Mouse (Mus musculus): ENCODE data around the gene Rgs9. TPM values are rescaled to one million over a fixed set of nuclear protein-coding genes. Genes with fewer than 3 reads are reported as not detected.

Rgs9 gene
- polyA plus RNA-seq, 1 experiment from 2014 or later: 0.10 TPM

DNA sequence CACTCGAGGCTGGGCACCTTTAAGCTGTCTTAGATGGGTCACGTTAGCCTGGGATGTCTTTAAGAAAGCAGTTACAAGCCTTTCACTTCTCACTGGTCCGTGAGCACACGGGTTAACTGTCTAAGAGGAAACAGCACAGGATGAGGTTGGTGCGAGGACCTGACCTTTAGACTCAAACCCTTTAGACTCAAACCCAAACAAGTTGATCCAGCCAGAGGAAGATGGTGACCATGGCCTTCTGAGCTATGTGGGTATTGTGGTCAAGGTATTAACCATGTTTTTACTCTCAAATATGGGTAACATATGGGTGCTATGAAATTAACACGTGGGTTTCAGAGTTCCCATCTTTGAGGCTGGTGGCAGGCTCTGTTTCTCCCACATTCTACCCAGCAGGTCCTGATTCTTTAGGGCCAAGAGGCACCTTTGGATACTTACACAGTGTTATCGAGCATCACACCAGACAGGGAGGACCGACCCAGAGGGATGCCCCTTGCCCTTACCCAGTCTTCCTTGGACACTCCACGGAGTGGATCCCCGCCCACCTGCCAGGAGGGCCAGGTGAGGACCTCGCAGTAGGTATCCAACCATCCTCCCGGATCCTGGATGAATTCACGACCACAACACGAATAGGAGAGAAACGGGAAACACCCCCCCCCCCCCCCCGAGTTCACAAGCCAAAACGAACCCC is 32.9 kb upstream of the Rgs9 start:
- H3K4me3 ChIP-seq: peak overlapping the region; percentile 49
- 26% methylated on average over 17 of the region's 17 CpGs for WGBS (ENCODE audit: insufficient replicate concordance)

DNA sequence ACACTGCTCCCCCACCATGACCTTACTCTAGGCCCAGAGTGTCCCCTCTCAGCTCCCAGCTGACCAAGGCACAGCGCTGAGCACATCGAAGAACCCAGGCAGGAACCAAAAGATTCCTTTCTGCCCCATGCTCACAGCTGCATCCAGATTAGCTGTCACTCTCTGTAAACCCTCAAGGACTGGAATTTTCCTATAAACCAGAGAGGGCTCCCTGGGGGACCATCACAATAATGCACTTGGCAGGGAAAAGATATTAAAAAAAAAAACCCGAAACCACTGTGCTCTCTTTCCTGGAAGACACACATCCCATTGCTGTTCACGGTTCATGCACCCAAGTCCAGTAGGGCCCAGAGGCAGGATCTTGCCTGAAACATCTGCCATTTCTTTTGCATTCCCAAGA is 31.4 kb upstream of the Rgs9 start:
- H3K9me3 ChIP-seq (replicated peaks): no peaks in the 10 kb centered on the region
- H3K27me3 ChIP-seq (replicated peaks): no peaks in the 10 kb centered on the region; the same call in 1 of the 2 replicates
- no peak overlapping the region for H3K27ac ChIP-seq
- ATAC-seq: no peak
- no peak overlapping the region for H3K4me3 ChIP-seq
- peaks cover 13% of the 10 kb centered on the region for H3K4me1 ChIP-seq
- H3K4me2 ChIP-seq: no peak overlapping the region
- no peak overlapping the region for H3K9ac ChIP-seq
- 50% methylated on average over 4 of the region's 4 CpGs for WGBS (ENCODE audit: insufficient replicate concordance)
- H3K36me3 ChIP-seq: no peaks in the 10 kb centered on the region

More for the DNA sequence above, 32.9 kb upstream of the Rgs9 start:
- H3K27ac ChIP-seq: no peak overlapping the region
- H3K9ac ChIP-seq: no peak overlapping the region
- ATAC-seq: peak; percentile 43; the same call in 1 of the 2 replicates
- peaks cover 13% of the 10 kb centered on the region for H3K4me1 ChIP-seq
- no peaks in the 10 kb centered on the region for H3K36me3 ChIP-seq
- H3K27me3 ChIP-seq (replicated peaks): no peaks in the 10 kb centered on the region; the same call in 1 of the 2 replicates
- H3K9me3 ChIP-seq (replicated peaks): no peaks in the 10 kb centered on the region
- peak overlapping the region; percentile 64 for H3K4me2 ChIP-seq

DNA sequence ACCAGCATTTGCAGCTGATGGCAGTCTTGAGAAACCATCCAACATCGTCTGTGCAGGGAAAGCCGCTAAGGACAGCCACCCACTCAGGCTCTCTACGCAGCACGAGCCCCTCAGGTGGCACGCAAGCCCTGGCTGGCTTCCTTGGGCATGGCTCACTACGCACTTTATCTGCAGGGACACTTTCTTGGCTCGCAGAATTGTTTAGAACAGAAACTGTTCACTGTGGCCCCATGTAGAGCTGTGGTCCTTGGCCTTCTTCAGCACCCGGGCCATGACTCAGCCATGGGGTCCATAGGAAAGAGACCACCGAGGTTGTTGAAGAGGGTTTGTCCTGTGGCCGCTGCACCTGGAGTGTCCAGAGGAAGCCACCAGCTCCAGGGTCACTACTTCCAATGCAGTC is 30.0 kb upstream of the Rgs9 start:
- no peak for ATAC-seq
- WGBS (ENCODE audit: insufficient replicate concordance): 72% methylated on average over 10 of the region's 10 CpGs
- H3K27me3 ChIP-seq (replicated peaks): no peaks in the 10 kb centered on the region; the same call in 1 of the 2 replicates

DNA sequence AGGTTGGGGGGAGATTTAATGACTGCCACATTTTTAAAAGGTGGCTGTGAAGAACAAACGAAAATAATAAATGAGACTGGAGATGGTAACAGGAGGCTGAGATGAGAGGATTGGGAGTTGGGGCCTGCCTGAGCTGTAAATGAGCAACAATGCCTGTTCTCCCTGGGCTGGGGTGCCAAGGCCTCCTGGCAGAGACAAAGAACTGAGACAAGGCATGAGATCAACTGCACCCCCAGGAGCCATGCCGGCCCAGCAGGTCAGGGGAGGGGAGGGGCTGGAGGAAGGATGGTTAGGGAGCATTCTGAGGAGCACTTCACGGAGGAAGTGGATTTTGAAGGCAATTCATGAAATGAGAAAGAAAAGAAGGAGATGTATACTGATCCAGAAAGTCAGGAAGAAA is 29.5 kb upstream of the Rgs9 start:
- Histone ChIP-seq H3K27ac (no peak overlapping the region), H3K4me2 (no peak overlapping the region), H3K4me3 (no peak overlapping the region), H3K4me1 (peaks cover 13% of the 10 kb centered on the region), H3K27me3 (replicated peaks) (no peaks in the 10 kb centered on the region; the same call in 1 of the 2 replicates), H3K9ac (no peak overlapping the region), H3K36me3 (no peaks in the 10 kb centered on the region), H3K9me3 (replicated peaks) (no peaks in the 10 kb centered on the region)
- no peak for ATAC-seq
- 40% methylated on average over 3 of the region's 3 CpGs for WGBS (ENCODE audit: insufficient replicate concordance)

More for the DNA sequence above, 30.0 kb upstream of the Rgs9 start:
- peaks cover 13% of the 10 kb centered on the region for H3K4me1 ChIP-seq
- no peak overlapping the region for H3K4me2 ChIP-seq
- H3K9ac ChIP-seq: no peak overlapping the region
- no peak overlapping the region for H3K27ac ChIP-seq
- H3K9me3 ChIP-seq (replicated peaks): no peaks in the 10 kb centered on the region
- no peaks in the 10 kb centered on the region for H3K36me3 ChIP-seq
- no peak overlapping the region for H3K4me3 ChIP-seq

DNA sequence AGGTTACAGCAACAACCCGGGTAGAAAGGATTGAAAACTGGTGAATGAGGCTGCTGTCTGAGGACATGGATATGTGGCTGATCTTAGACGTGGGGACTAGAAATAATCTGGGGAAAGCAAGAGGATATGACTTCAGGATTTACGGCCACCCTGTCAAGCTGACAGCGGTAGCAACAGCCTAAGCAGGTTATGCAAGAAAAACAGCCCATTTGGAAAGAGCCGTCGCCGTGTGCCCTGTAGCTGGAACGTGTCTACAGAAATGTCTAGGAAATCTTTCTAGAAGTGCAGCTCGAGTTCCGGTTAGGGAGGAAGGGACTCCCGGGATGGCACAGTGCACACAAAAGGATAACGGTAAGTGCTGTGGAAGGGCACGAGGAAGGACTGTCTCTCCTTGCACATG is 28.3 kb upstream of the Rgs9 start:
- Histone ChIP-seq H3K4me3 (no peak overlapping the region), H3K36me3 (no peaks in the 10 kb centered on the region), H3K27ac (no peak overlapping the region), H3K9me3 (replicated peaks) (no peaks in the 10 kb centered on the region), H3K27me3 (replicated peaks) (no peaks in the 10 kb centered on the region; the same call in 1 of the 2 replicates), H3K9ac (no peak overlapping the region), H3K4me1 (peaks cover 4% of the 10 kb centered on the region), H3K4me2 (no peak overlapping the region)
- WGBS (ENCODE audit: insufficient replicate concordance): 62% methylated on average over 13 of the region's 13 CpGs
- ATAC-seq: no peak

DNA sequence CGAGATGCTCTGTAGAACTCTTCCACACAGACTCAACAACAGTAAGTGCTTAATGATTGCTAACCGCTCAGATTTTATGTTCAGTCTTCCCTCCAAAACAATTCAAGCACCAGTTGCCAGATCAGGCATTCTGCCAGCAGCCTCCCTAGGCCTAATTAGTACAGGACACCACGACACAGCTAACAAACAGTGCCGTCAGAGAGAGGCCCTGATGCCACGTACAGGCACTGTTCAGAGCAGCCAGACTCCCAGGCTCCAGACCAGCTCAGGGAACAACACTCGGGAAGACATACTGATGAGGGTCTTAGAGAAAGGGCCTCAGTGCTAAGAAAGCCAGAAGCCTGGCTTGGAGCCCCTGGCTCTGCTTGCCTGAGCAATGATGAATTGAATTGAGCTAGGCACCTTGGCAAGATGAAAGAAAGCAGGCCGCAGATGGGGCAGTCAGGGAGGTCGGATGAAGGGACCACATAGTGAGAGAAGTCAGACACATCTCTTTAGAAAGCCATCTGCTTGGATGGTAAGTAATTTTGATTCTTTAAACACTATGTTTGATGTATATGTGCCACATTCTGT is 22.5 kb upstream of the Rgs9 start:
- H3K9me3 ChIP-seq (replicated peaks): no peaks in the 10 kb centered on the region
- no peak overlapping the region for H3K4me3 ChIP-seq
- no peak overlapping the region for H3K9ac ChIP-seq
- ATAC-seq: no peak
- WGBS (ENCODE audit: insufficient replicate concordance): 67% methylated on average over 8 of the region's 8 CpGs
- H3K27ac ChIP-seq: no peak overlapping the region
- H3K4me2 ChIP-seq: no peak overlapping the region
- no peaks in the 10 kb centered on the region for H3K36me3 ChIP-seq
- H3K4me1 ChIP-seq: no peaks in the 10 kb centered on the region
- peaks cover 13% of the 10 kb centered on the region for H3K27me3 ChIP-seq (replicated peaks)

DNA sequence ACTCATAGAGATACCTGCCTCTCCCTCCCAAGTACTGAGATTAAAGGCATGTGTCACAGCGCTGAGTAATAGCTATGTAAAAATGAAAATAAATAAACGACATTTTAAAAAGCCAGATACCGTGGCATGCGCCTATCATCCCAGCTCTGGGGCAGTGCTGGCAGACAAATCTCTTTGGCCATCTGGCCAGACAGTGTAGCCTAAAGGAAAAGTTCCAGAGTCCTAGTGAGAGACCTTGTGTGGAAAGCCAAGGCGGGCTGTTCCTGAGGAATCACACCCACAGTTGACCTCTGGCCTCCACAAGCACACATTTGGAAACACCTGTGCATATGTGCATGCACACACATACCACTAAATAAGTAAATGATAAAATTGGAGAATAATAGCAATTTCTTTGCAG is 22.0 kb upstream of the Rgs9 start:
- no peaks in the 10 kb centered on the region for H3K36me3 ChIP-seq
- no peak overlapping the region for H3K27ac ChIP-seq
- no peaks in the 10 kb centered on the region for H3K4me1 ChIP-seq
- H3K9me3 ChIP-seq (replicated peaks): no peaks in the 10 kb centered on the region
- H3K4me3 ChIP-seq: no peak overlapping the region
- peaks cover 18% of the 10 kb centered on the region for H3K27me3 ChIP-seq (replicated peaks)
- H3K4me2 ChIP-seq: no peak overlapping the region
- ATAC-seq: no peak
- WGBS (ENCODE audit: insufficient replicate concordance): 72% methylated on average over 5 of the region's 5 CpGs
- no peak overlapping the region for H3K9ac ChIP-seq

DNA sequence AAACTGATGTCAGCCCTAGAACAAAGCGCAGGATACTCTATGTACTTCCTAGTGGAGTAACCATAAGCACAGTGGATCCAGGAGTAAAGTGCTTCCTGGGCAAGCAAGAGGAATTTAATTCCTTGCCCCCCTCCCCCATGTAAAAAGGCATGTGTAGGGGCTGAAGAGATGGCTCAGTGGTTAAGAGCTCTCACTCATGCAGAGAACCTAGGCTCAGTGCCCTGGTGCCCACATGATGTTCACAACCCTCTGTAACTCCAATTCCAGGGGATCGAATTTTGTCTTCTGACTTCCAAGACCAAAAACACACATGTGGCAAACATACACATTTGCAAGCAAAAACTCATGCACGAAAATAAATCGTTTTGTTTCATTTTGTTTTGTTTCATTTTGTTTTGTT is 21.5 kb upstream of the Rgs9 start:
- Histone ChIP-seq H3K27ac (no peak overlapping the region), H3K27me3 (replicated peaks) (peaks cover 21% of the 10 kb centered on the region), H3K36me3 (no peaks in the 10 kb centered on the region), H3K4me1 (no peaks in the 10 kb centered on the region), H3K4me3 (no peak overlapping the region), H3K4me2 (no peak overlapping the region), H3K9ac (no peak overlapping the region), H3K9me3 (replicated peaks) (no peaks in the 10 kb centered on the region)
- WGBS (ENCODE audit: insufficient replicate concordance): 69% methylated on average over 4 of the region's 4 CpGs
- no peak for ATAC-seq

DNA sequence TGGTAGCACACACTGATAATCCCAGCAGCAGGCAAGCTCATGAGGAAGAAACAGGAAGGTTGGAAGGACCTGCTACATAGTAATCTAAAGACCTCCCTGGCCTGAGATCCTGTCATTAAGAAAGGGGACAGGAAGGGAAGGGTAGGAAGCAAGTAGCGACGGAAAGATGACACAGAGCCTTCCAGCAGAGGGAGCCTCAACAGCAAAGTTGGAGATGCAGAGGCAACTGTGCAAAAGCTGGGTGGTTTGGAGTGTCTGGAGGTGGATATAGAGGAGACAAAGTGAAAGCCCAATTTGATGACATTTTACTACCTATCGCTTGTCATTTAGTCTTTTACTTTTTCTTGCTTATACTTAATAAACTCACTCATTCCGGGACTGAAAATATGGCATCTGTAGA is 19.0 kb upstream of the Rgs9 start:
- Histone ChIP-seq H3K9me3 (replicated peaks) (no peaks in the 10 kb centered on the region), H3K4me2 (no peak overlapping the region), H3K4me3 (no peak overlapping the region), H3K4me1 (peaks cover 5% of the 10 kb centered on the region; the same call in 1 of the 2 replicates), H3K27ac (no peak overlapping the region), H3K9ac (no peak overlapping the region), H3K27me3 (replicated peaks) (peaks cover 34% of the 10 kb centered on the region), H3K36me3 (no peaks in the 10 kb centered on the region)
- 31% methylated on average over 4 of the region's 4 CpGs for WGBS (ENCODE audit: insufficient replicate concordance)
- no peak for ATAC-seq

DNA sequence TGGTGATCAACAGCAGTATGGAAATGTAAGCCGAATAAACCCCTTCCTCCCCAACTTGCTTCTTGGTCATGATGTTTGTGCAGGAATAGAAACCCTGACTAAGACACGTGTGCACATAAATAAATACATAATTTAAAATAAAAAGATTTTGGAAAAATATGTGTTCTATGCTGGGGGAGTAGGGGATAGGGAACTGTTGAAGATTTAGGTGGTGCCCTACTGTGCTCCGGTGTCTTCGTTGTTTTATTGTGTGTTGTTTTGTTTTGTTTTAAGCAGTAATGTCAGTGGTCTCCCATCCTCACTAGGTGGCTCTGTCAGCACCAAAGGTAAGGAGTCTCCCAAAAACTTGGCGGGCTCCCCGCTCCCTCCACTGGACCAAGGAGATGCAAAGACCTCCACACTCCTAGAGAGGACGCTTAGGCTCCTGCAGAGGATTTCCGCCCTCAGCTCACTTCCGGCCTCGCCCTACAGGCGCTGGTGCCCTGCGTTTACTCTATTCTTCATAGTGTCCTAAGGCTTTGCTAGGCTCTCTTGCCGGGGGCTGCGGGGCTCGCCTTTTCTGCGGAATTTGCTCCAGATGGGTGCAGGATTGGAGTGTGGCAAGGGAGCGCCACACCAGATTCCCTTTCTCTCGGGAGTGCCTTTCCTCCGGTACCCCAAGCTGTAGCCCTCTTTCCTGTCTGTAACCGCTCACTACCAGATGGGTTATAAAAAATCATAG is 14.1 kb upstream of the Rgs9 start:
- Histone ChIP-seq H3K27ac (no peak overlapping the region), H3K36me3 (no peaks in the 10 kb centered on the region), H3K9me3 (replicated peaks) (no peaks in the 10 kb centered on the region), H3K9ac (peak overlapping the region; percentile 52), H3K4me1 (peaks cover 6% of the 10 kb centered on the region; the same call in 1 of the 2 replicates), H3K4me3 (peak overlapping the region; percentile 63), H3K27me3 (replicated peaks) (peaks cover 32% of the 10 kb centered on the region), H3K4me2 (peak overlapping the region; percentile 70)
- WGBS (ENCODE audit: insufficient replicate concordance): 10% methylated on average over 20 of the region's 20 CpGs
- ATAC-seq: peak; percentile 80

DNA sequence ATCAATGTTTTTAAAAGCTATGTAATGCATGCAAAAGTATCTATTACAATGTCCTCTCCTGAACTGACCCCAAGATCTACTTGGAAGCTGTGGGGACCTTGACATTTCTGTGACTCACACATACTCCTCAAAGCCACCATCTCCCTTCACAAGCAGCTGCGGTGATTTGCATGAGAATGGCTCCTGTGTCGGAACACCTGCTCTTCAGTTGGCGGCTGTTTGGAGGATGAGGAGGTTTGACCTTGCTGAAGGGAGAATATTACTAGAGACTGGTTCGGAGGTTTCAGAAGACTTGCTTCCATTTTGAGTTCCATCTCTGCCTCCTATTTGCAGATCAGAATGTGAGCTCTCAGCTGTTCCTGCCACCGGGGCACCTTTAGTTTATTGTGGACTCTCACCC is 7.8 kb upstream of the Rgs9 start:
- H3K27ac ChIP-seq: no peak overlapping the region
- no peak overlapping the region for H3K9ac ChIP-seq
- no peak overlapping the region for H3K4me2 ChIP-seq
- no peaks in the 10 kb centered on the region for H3K4me1 ChIP-seq
- H3K36me3 ChIP-seq: no peaks in the 10 kb centered on the region
- no peaks in the 10 kb centered on the region for H3K9me3 ChIP-seq (replicated peaks)
- ATAC-seq: no peak
- H3K27me3 ChIP-seq (replicated peaks): no peaks in the 10 kb centered on the region; the same call in 1 of the 2 replicates
- WGBS (ENCODE audit: insufficient replicate concordance): 63% methylated on average over 5 of the region's 5 CpGs
- H3K4me3 ChIP-seq: no peak overlapping the region

DNA sequence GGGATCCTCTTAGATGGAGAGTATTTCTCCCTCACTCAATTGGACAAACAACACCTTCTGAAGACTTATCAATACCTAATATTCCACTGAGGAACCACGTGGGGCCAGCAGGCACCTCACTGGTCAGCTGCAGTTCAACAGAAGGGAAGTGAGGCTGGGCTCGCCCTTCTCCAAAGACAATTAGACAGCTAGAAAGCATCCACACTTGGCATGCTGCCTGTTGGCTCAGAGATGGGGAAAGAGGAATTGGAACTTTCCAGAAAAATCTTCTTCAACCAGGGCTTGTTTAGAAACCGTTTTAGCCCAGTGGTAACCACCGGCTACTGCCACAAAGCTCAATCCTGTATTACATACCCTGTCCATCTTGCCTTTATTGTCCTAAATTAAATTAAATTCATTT is 4.4 kb upstream of the Rgs9 start:
- Histone ChIP-seq H3K27me3 (replicated peaks) (peaks cover 22% of the 10 kb centered on the region), H3K36me3 (no peaks in the 10 kb centered on the region), H3K27ac (no peak overlapping the region), H3K4me1 (peaks cover 7% of the 10 kb centered on the region), H3K9ac (no peak overlapping the region), H3K4me2 (no peak overlapping the region), H3K4me3 (no peak overlapping the region), H3K9me3 (replicated peaks) (no peaks in the 10 kb centered on the region)
- ATAC-seq: no peak
- 47% methylated on average over 4 of the region's 4 CpGs for WGBS (ENCODE audit: insufficient replicate concordance)

Data from liver, embryonic 12.5 days (tissue).